Mouse (Mus musculus): ENCODE measurements around the gene Fam126b. TPM values are rescaled to one million over a fixed set of nuclear protein-coding genes. Genes with fewer than 3 reads are reported as not detected.
"Not testable (repeated sequence)": the region's sequence is repeated elsewhere in the genome, so short reads cannot be mapped to it uniquely, and the experiment has no call there.

Gene Fam126b
- total RNA-seq (2021), result 10 to 100 TPM; 32.5 to 35.2 TPM

GRCm38 (mm10) chr1:58586171-58586997 lies at the start of gene Fam126b, which contains the start of gene Ndufb3:
Fam126b (minus strand) TSS chr1:58586323.
Ndufb3 (plus strand) TSS chr1:58586384.
- peak; percentile 88 for DNase-seq
- intact Hi-C loops (cut with DNase I), result no loop called here

DNA sequence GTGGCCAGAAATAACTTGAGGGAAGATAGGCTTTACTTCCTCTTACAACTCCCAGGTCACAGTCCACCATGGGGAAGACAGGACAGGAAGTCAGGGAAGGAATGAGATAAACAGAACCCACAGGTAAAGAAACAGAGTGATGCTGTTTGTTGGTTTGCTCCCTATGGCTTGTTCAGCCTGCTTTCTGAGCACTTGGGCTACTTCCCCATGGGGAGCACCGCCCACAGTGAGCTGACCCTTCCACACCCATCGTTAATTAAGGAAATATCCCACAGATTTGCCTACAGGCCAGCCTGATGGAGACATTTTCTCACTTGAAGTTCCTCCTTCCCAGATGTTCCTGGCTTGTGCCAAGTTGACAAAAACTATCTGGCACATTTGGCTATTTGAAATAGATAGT lies 42.7 kb upstream of the Fam126b start:
- intact Hi-C loops (cut with DNase I); DNase-seq: not testable (repeated sequence)

- DNase-seq, result peak; percentile 5
- intact Hi-C loops (cut with DNase I), result no loop called here
Observed at GRCm38 (mm10) chr1:58621996-58622748, 36.0 kb upstream of the Fam126b start.

GRCm38 (mm10) chr1:58621251-58621650 lies 35.1 kb upstream of the Fam126b start:
- intact Hi-C loops (cut with DNase I), result no loop called here
- DNase-seq, result no peak

DNA sequence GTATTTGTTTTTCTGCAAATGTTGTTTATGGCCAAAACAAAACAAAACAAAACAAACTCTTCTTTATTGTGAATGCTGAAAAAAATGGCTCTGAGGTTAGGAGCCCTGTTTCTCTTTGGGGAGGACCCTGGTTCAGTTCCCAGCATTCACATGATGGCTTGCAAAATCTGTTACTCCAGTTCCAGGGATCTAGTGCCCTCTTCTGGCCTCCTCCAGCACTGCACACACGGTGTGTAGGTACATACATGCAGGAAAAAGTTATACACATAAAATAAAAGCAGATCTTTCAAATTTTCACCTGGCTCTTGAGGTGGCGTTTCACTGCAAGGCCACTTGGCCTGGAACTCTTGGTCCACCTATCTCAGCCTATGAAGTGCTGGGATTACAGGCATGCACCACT lies 32.6 kb upstream of the Fam126b start:
- DNase-seq, result peak; percentile 1
- intact Hi-C loops (cut with DNase I), result no loop called here

DNA sequence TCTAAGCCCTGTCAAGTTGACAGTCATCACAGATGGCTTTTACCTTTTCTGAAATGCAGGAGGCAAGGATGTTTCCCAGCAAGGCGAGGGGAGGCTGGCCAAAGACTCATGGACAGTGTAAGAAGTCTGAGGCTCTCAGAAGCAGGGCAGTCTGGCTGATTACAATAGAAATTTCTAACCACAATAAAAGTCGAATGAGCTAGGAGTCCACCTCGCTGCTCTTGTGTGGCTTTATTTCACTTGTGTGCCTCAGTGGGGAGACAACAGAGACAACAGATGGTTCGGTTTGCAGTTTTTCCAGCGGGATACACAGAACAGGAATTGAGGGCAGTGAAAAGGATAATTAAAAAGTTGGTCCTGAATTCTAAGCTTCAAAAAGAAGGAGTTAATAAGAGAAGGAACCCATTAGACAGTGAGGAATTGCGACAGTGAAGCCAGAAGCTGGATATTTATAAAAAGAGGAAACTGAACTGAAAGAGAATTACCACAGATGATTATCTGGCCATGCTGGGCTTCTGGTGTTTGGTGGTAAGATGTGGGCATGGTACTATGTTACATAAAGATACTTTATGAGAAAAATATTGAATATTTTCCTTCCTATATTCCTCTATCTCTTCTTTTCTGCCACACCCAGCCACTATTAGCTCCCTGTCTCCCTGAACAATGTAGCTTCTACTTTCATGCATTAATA lies 32.0 kb upstream of the Fam126b start:
- intact Hi-C loops (cut with DNase I), result no loop called here
- DNase-seq, result no peak

DNA sequence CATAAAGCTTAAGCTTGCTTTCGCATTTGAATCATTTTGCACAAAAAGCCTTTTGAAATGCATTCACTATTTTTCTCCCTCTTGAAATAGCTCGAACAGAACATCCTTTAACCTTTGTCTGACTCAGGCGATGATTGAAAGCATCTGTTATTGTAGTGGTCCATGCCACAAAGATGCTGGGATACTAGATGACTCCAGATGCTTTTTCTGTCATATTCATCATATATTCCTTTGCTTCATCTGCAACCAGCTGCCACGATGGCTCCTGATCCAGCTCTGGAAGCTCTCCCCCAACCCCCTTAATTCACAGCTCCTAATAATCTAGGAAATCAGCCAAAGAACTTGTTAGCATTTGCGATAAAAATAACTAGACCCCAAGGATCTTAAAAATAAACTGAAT lies 31.0 kb upstream of the Fam126b start:
- DNase-seq, result no peak
- intact Hi-C loops (cut with DNase I), result no loop called here

DNA sequence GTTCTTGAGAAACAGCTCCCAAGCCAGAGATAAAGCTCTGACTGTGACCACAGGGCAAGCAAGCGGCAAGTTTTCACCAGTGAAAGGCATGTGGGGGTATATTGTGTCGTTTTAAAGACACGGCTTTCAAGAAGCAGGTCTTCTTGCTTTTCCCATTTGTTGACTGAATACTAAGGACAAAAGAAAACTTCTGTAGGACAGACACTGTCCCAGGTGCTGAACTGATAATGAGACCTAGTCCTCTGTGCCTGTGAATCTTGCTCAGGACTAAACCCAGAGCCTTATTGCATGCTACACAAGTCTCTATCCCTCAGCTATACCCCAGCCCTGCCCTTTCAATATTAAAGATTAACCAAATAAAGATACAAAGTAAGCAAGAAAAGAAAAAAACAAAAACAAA lies 30.1 kb upstream of the Fam126b start:
- intact Hi-C loops (cut with DNase I), result no loop called here

GRCm38 (mm10) chr1:58615146-58615545 lies 29.0 kb upstream of the Fam126b start:
- no peak for DNase-seq
- intact Hi-C loops (cut with DNase I), result no loop called here

More for the DNA sequence above, 30.1 kb upstream of the Fam126b start:
- DNase-seq, result no peak

DNA sequence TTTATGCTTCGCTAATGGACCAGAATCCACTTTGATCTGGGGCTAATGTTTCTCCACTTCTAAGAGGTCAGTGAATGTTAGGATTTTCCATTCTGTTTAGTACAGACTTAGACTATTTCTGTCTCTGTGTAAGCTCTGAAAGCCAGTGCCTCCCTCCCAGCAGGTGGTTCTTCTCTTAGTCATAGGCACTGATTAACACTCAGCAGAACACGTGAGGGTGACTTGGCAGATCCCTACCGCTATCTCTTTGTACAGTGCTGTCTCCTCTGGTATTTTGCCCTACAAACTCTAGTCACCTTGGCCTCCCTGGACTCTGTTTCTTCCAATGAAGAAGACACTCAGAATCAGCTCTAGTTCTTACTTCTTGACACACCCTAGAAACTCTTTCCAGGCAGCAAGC lies 28.3 kb upstream of the Fam126b start:
- no peak for DNase-seq
- intact Hi-C loops (cut with DNase I), result no loop called here

DNA sequence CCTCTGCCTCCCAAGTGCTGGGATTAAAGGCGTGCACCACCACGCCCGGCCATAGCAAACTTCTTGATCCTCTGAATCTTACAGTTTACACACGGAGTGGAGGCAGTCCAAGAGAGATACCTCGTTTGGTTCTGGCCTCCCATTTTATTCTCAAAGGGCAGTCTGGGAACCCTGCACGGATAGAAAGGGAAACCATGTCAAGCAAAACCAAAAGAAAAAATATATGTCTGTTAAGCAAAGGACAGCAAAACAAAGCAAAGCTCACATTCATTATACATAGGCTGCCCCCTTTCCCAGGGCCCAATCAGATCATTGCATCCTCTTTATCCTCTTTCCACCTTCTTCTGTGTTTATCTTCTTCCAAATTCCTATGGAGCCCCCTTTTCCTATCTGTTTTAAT lies 27.7 kb upstream of the Fam126b start:
- intact Hi-C loops (cut with DNase I), result no loop called here
- DNase-seq, result peak; percentile 2

- intact Hi-C loops (cut with DNase I), result no loop called here
- DNase-seq, result no peak
Observed at GRCm38 (mm10) chr1:58610611-58611010, 24.5 kb upstream of the Fam126b start.

DNA sequence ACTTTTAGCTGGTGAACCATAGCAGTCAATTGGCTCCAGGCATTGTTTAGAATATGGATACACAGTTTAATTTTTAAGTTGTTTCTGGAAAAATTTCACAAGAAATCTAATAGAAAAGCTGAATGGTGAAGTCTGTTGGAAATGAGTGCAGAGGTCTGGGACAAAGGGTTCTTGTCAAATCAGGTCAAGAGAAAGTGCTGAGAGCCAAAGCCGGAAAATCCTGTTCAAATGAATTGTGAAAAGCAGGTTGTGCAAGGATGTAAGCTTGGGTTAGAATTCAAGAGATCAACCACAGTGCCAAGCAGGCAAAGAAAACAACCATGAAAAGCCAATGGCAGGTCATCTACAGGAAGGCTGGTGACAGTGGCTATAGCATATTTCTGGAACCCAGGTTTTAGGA lies 24.0 kb upstream of the Fam126b start:
- intact Hi-C loops (cut with DNase I), result no loop called here
- no peak for DNase-seq

- intact Hi-C loops (cut with DNase I); DNase-seq: not testable (repeated sequence)
Observed at GRCm38 (mm10) chr1:58609591-58609990, 23.5 kb upstream of the Fam126b start.

GRCm38 (mm10) chr1:58603738-58604137 lies 17.6 kb upstream of the Fam126b start:
- intact Hi-C loops (cut with DNase I), result no loop called here
- no peak for DNase-seq

DNA sequence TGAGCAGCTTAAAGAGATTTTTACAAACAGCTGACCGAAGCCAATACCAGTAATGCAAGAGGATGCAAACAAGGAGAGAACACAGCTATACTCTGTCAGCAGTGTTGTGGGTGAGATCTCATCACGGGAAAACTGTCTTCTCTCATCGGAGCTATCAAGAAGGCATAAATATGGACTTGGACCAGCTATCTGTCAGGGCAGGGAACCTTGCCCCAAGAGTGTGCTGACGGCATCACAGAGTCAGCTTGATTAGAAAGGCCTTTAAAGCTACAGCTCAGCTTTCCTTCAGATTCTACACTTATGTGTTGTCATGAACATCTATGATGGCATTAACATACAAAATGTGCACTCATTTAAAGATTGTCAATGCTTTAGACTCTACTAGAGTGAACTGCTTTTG lies 16.6 kb upstream of the Fam126b start:
- DNase-seq, result no peak
- intact Hi-C loops (cut with DNase I), result no loop called here

- no peak for DNase-seq
- intact Hi-C loops (cut with DNase I), result no loop called here
Observed at GRCm38 (mm10) chr1:58587491-58587890, 1.4 kb upstream of the Fam126b start.

GRCm38 (mm10) chr1:58585373-58586170 lies 551 bp downstream of the Fam126b start:
- no peak for DNase-seq
- intact Hi-C loops (cut with DNase I), result no loop called here

- no peak for DNase-seq
- intact Hi-C loops (cut with DNase I), result no loop called here
Observed at GRCm38 (mm10) chr1:58584271-58584670, 1.9 kb downstream of the Fam126b start.

DNA sequence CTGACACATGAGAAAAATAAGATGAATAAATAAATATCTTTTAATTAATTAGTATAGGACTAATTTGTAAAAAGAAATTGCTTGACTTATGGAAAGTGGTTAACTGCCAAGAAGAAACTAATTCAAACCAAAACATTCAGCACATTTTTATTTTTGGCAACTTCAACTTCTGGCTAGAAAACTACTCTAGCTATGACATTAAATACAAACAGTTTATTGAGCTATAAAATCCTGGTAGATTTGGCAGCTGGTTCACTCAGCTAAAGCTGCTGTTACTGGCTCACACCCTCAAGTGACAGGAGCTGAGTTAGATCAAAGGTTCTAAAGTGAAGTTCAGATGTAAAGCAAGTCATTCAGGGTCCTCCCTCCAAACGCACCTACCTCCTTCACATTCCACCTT lies 3.5 kb downstream of the Fam126b start:
- intact Hi-C loops (cut with DNase I), result no loop called here
- DNase-seq, result no peak

DNA sequence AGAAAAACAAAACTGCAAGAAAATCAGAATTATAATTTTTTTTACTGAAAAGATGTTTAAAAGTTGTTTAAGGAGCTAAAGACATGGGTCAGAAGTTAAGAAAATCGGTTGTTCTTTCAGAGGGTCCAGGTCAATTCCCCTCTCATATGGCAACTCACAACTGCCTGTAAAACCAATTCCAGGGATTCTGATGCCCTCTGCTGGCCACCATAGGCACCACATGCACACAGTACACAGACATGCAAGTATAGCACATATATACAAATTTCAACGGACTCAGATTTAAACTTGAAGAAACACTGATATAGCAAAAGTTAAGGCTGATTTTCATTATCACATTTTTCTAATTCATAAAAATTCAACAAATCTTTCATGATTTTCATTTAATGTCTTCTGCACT lies 6.9 kb downstream of the Fam126b start:
- peak; percentile 12 for DNase-seq
- intact Hi-C loops (cut with DNase I), result no loop called here

Data from left cerebral cortex, postnatal 4 days (tissue).